Mouse (Mus musculus): ENCODE measurements at regions not wholly inside any gene's neighbourhood (a gene's known extent, or its start where the extent isn't known, plus 50 kb on each side); places are given as distances from the start of the nearest gene placed in this dataset.

- Histone ChIP-seq H3K36me3 (replicated peaks) (no peaks in the 10 kb centered on the region), H3K27me3 (ENCODE audit: poor library complexity, severe bottlenecking) (no peaks in the 10 kb centered on the region), H3K4me1 (no peaks in the 10 kb centered on the region), H3K9me3 (peaks cover 4% of the 10 kb centered on the region), H3K4me3 (no peak overlapping the region), H3K27ac (no peak overlapping the region)
- WGBS: 87% methylated on average over 10 of the region's 10 CpGs
- DNase-seq (ENCODE audit: extremely low spot score, low spot score): no peak
These were observed 92.8 kb upstream of the Zfp618 start for GRCm38 (mm10) chr4:62872562-62872961.

- no peak overlapping the region for H3K4me3 ChIP-seq
- H3K27ac ChIP-seq: no peak overlapping the region
- H3K9me3 ChIP-seq: peaks cover 2% of the 10 kb centered on the region
- H3K27me3 ChIP-seq (ENCODE audit: poor library complexity, severe bottlenecking): no peaks in the 10 kb centered on the region
- H3K4me1 ChIP-seq: no peaks in the 10 kb centered on the region
- no peak for DNase-seq (ENCODE audit: extremely low spot score, low spot score)
- H3K36me3 ChIP-seq (replicated peaks): no peaks in the 10 kb centered on the region
- WGBS: 84% methylated on average over 12 of the region's 12 CpGs
These were observed 91.4 kb upstream of the Zfp618 start for GRCm38 (mm10) chr4:62873986-62874385.

GRCm38 (mm10) chr4:62878063-62878462 lies 87.3 kb upstream of the Zfp618 start:
- no peak overlapping the region for H3K4me3 ChIP-seq
- no peaks in the 10 kb centered on the region for H3K9me3 ChIP-seq
- no peak for DNase-seq (ENCODE audit: extremely low spot score, low spot score)
- H3K36me3 ChIP-seq (replicated peaks): no peaks in the 10 kb centered on the region
- 87% methylated on average over 7 of the region's 7 CpGs for WGBS
- H3K27me3 ChIP-seq (ENCODE audit: poor library complexity, severe bottlenecking): no peaks in the 10 kb centered on the region
- no peak overlapping the region for H3K27ac ChIP-seq
- H3K4me1 ChIP-seq: no peaks in the 10 kb centered on the region

DNA sequence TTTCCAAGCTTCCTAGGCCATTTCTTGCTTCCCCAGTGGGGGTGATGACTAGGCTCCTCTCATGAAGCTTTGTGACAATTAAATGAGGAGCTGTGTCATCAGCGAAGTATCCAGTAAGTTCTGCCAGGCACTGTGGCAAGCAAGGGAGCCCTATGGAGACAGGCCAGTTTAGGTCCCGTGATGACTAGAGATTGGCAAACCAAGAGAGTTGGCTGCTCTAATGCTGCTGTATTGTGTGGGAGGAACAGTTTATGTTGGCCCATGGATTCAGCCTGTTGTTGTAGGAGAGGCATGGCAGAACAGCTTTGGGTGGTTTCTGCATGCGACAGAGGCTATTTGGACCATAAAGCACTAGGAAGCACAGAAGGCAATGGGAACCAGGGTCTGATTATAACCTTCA lies 86.4 kb upstream of the Zfp618 start:
- no peak for DNase-seq (ENCODE audit: extremely low spot score, low spot score)
- no peaks in the 10 kb centered on the region for H3K36me3 ChIP-seq (replicated peaks)
- H3K4me1 ChIP-seq: no peaks in the 10 kb centered on the region
- no peak overlapping the region for H3K27ac ChIP-seq
- H3K9me3 ChIP-seq: no peaks in the 10 kb centered on the region
- no peak overlapping the region for H3K4me3 ChIP-seq
- no peaks in the 10 kb centered on the region for H3K27me3 ChIP-seq (ENCODE audit: poor library complexity, severe bottlenecking)
- WGBS: 94% methylated on average over 3 of the region's 3 CpGs

GRCm38 (mm10) chr4:62881824-62882223 lies 83.5 kb upstream of the Zfp618 start:
- H3K27me3 ChIP-seq (ENCODE audit: poor library complexity, severe bottlenecking): no peaks in the 10 kb centered on the region
- H3K27ac ChIP-seq: no peak overlapping the region
- H3K36me3 ChIP-seq (replicated peaks): no peaks in the 10 kb centered on the region
- no peaks in the 10 kb centered on the region for H3K4me1 ChIP-seq
- H3K4me3 ChIP-seq: no peak overlapping the region
- no peak for DNase-seq (ENCODE audit: extremely low spot score, low spot score)
- 80% methylated on average over 11 of the region's 11 CpGs for WGBS
- H3K9me3 ChIP-seq: no peaks in the 10 kb centered on the region

GRCm38 (mm10) chr4:62882276-62882675 lies 83.1 kb upstream of the Zfp618 start:
- no peaks in the 10 kb centered on the region for H3K36me3 ChIP-seq (replicated peaks)
- WGBS: 92% methylated on average over 8 of the region's 8 CpGs

DNA sequence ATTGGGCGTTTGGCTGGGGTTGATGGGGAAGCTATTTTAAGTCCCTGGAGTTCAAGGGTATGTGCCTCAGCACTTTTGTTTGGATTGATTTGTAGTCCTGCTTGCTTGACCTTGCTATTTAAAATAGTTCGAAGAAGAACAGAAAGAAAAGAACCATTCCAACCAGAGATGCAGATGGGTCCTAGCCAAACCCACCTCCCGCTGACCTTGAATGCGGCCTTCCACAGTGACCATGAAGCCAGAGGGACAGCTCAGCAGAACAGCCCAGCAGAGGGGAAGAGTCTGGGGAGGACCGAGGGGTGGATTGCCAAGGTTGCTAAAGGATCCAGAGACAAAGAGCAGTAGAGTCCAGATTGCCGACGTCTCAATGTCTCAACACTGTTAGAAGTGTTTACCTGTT lies 76.6 kb upstream of the Zfp618 start:
- no peak for DNase-seq (ENCODE audit: extremely low spot score, low spot score)
- Histone ChIP-seq H3K27ac (no peak overlapping the region), H3K4me1 (0 out of 2 replicates have a peak, but pooled peaks cover 3% of the 10 kb centered on the region), H3K4me3 (no peak overlapping the region), H3K27me3 (ENCODE audit: poor library complexity, severe bottlenecking) (0 out of 2 replicates have a peak, but pooled peaks cover 10% of the 10 kb centered on the region), H3K9me3 (no peaks in the 10 kb centered on the region), H3K36me3 (replicated peaks) (no peaks in the 10 kb centered on the region)
- WGBS: 92% methylated on average over 7 of the region's 7 CpGs

More at GRCm38 (mm10) chr4:62882276-62882675, 83.1 kb upstream of the Zfp618 start:
- Histone ChIP-seq H3K4me3 (no peak overlapping the region), H3K27ac (no peak overlapping the region), H3K4me1 (no peaks in the 10 kb centered on the region), H3K27me3 (ENCODE audit: poor library complexity, severe bottlenecking) (no peaks in the 10 kb centered on the region), H3K9me3 (no peaks in the 10 kb centered on the region)
- no peak for DNase-seq (ENCODE audit: extremely low spot score, low spot score)

GRCm38 (mm10) chr4:62889708-62890107 lies 75.7 kb upstream of the Zfp618 start:
- 45% methylated on average over 4 of the region's 4 CpGs for WGBS
- H3K4me1 ChIP-seq: 0 out of 2 replicates have a peak, but pooled peaks cover 3% of the 10 kb centered on the region
- H3K4me3 ChIP-seq: no peak overlapping the region
- H3K27ac ChIP-seq: no peak overlapping the region
- no peaks in the 10 kb centered on the region for H3K36me3 ChIP-seq (replicated peaks)
- DNase-seq (ENCODE audit: extremely low spot score, low spot score): peak; percentile 27
- 0 out of 2 replicates have a peak, but pooled peaks cover 10% of the 10 kb centered on the region for H3K27me3 ChIP-seq (ENCODE audit: poor library complexity, severe bottlenecking)
- no peaks in the 10 kb centered on the region for H3K9me3 ChIP-seq

DNA sequence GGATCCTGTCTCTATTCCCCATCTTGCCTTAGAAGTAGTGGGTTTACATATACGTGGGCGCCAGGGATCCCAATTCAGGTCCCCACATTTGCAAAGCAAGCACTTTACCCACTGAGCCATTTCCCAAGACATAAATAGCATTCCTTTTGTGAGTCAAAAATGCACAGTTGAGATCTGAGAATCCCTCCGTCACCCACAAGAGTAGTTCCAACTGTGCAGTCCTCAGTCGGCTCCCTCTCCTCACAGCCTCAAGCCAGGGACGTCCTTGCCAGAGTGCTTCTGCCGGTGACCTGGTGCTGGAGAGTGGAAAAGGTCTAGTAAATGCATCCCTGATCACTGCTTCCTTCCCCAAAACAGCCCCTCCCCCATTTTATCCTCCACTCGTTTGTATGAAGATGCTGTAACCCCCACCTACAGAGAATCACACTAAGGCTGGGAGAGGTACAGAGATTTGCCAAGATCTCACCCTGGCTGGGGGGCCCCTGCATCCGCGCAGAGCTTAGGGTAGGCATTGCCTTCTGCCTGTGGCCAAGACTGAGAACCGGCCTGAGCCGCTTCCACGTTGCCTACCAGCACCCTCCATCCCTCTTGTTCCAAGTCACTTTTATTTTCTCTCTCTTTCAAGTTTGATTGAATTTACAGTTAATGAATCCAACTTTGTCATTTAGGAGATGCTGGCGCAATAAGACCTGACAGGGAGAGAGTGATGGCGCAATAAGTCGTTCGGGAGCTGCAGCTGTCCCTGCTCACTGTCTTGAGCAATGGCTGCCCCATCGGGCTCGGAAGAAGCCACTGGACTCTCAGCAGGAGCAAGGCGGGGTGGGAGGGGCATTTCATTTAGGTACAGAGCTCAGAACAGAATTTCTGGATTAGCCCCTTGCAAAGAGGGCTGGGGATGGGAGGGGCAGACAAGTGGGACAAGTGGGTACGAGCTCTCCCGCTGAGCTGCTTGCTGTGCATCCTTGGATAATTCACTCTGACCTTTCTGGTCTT lies 74.5 kb upstream of the Zfp618 start:
- H3K4me1 ChIP-seq: 0 out of 2 replicates have a peak, but pooled peaks cover 3% of the 10 kb centered on the region
- H3K9me3 ChIP-seq: no peaks in the 10 kb centered on the region
- no peaks in the 10 kb centered on the region for H3K36me3 ChIP-seq (replicated peaks)
- DNase-seq (ENCODE audit: extremely low spot score, low spot score): peak; percentile 14
- no peak overlapping the region for H3K27ac ChIP-seq
- no peak overlapping the region for H3K4me3 ChIP-seq
- 55% methylated on average over 21 of the region's 21 CpGs for WGBS
- 0 out of 2 replicates have a peak, but pooled peaks cover 10% of the 10 kb centered on the region for H3K27me3 ChIP-seq (ENCODE audit: poor library complexity, severe bottlenecking)

DNA sequence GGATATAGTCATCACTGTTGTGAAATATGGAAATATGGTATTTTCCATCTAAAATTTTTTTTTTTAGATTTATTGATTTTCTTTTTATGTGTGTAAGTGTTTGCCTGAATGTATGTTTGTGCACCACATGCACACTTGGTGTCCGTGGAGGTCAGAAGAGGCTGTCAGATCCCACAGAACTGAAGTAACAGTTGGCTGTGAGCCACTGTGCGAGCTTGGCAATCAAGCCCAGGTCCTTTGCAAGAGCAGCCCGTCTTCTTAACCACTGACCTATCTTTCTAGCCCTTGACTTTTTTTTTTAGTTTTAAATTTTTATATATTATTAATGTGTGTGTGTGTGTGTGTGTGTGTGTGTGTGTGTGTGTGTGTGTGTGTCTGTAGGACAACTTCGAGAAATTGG lies 52.5 kb upstream of the Zfp618 start:
- Histone ChIP-seq H3K9me3 (no peaks in the 10 kb centered on the region), H3K36me3 (replicated peaks) (no peaks in the 10 kb centered on the region), H3K27ac (no peak overlapping the region), H3K4me1 (no peaks in the 10 kb centered on the region), H3K4me3 (no peak overlapping the region), H3K27me3 (ENCODE audit: poor library complexity, severe bottlenecking) (no peaks in the 10 kb centered on the region)
- DNase-seq (ENCODE audit: extremely low spot score, low spot score): no peak
- 87% methylated on average over 4 of the region's 4 CpGs for WGBS

Measured in forebrain, embryonic 10.5 days (tissue).